Mouse (Mus musculus) forebrain, embryonic 13.5 days (tissue): ENCODE measurements around the gene Bag5. TPM values are rescaled to one million over a fixed set of nuclear protein-coding genes. Genes with fewer than 3 reads are reported as not detected.
A peak's percentile ranks its signal among the peaks of the same experiment; 100 is the strongest.

Experiments
- ATAC-seq: fragments of 200-750 bp; cut with Nextera tagmentation; 2 replicates; pipeline ENCODE4 v1.8.0; 2017
- H3K27ac ChIP-seq: fragments of 300-500 bp; sonication (generic); 2 replicates; pipeline ENCODE4 v1.5.1; 2015; ENCODE audit warnings: inconsistent platforms, mild to moderate bottlenecking, moderate library complexity
- H3K27me3 ChIP-seq: fragments of 300-500 bp; sonication (generic); 2 replicates; pipeline ENCODE4 v1.6.1; 2015; ENCODE audit warnings: mild to moderate bottlenecking, inconsistent platforms
- H3K36me3 ChIP-seq: fragments of 300-500 bp; sonication (generic); 2 replicates; pipeline ENCODE4 v1.6.1; 2015; ENCODE audit warnings: mild to moderate bottlenecking, inconsistent platforms; ENCODE audit not compliant: poor library complexity, severe bottlenecking
- H3K4me1 ChIP-seq: fragments of 300-500 bp; sonication (generic); 2 replicates; pipeline ENCODE4 v1.6.1; 2015; ENCODE audit warnings: inconsistent platforms
- H3K4me2 ChIP-seq: fragments of 300-500 bp; sonication (generic); 2 replicates; pipeline ENCODE4 v1.6.1; 2015; ENCODE audit warnings: inconsistent platforms, mild to moderate bottlenecking, moderate library complexity
- H3K4me3 ChIP-seq: fragments of 300-500 bp; sonication (generic); 2 replicates; pipeline ENCODE4 v1.5.1; 2015; ENCODE audit warnings: mild to moderate bottlenecking, inconsistent platforms
- H3K9ac ChIP-seq: fragments of 300-500 bp; sonication (generic); 2 replicates; pipeline ENCODE4 v1.6.1; 2015; ENCODE audit warnings: mild to moderate bottlenecking, inconsistent platforms
- H3K9me3 ChIP-seq: fragments of 300-500 bp; sonication (generic); replicated peaks from 2 replicates; pipeline ENCODE4 v1.6.1; 2016; ENCODE audit warnings: inconsistent platforms
- WGBS: fragments of 180-500 bp; shearing (Covaris S2); methylation state at CpG from one replicate; pipeline ENCODE4 v1.1.7; 2015; 5-methylcytosine and 5-hydroxymethylcytosine counted together
- polyA plus RNA-seq: library from polyadenylated mRNA; unstranded; fragments of >200 nt; fragmentation: Nextera tagmentation; extraction: Ambion mirVana; gene quantifications from 2 replicates; pipeline ENCODE4 v1.2.1, GENCODE M21; 2015

Gene Bag5
- polyA plus RNA-seq, 1 experiment from 2014 or later, result 62.1 TPM

- WGBS, result 58% methylated on average over 7 of the region's 7 CpGs
Observed at GRCm38 (mm10) chr12:111678997-111679396, 34.1 kb downstream of the Bag5 start.

GRCm38 (mm10) chr12:111678670-111678933 is 34.5 kb downstream of the Bag5 start:
- 5% methylated on average over 13 of the region's 13 CpGs for WGBS
- ATAC-seq, result no peak

More at GRCm38 (mm10) chr12:111678997-111679396, 34.1 kb downstream of the Bag5 start:
- H3K36me3 ChIP-seq, result peaks cover 37% of the 10 kb centered on the region
- H3K4me3 ChIP-seq, result peak overlapping the region; percentile 90
- no peaks in the 10 kb centered on the region for H3K9me3 ChIP-seq
- peak overlapping the region; percentile 98 for H3K4me2 ChIP-seq
- peak overlapping the region; percentile 80 for H3K9ac ChIP-seq
- no peak for ATAC-seq
- peaks cover 23% of the 10 kb centered on the region for H3K4me1 ChIP-seq
- no peak overlapping the region for H3K27ac ChIP-seq
- peaks cover 2% of the 10 kb centered on the region for H3K27me3 ChIP-seq

GRCm38 (mm10) chr12:111677882-111678669 is 35.0 kb downstream of the Bag5 start, which contains the start of gene Trmt61a:
Trmt61a (plus strand) TSS chr12:111678105.
- H3K9ac ChIP-seq, result peak within 1 kb of the TSS; percentile 80
- H3K9me3 ChIP-seq, result no peaks in the 10 kb centered on the region
- H3K27ac ChIP-seq, result peak within 1 kb of the TSS; percentile 93
- peak; percentile 88 for ATAC-seq
- H3K4me3 ChIP-seq, result peak within 1 kb of the TSS; percentile 90
- H3K4me2 ChIP-seq, result peak within 1 kb of the TSS; percentile 98
- H3K27me3 ChIP-seq, result peaks cover 8% of the 10 kb centered on the region
- peaks cover 23% of the 10 kb centered on the region for H3K4me1 ChIP-seq
- peaks cover 28% of the 10 kb centered on the region for H3K36me3 ChIP-seq
- WGBS, result under 1% methylated on average over 51 of the region's 51 CpGs

More at GRCm38 (mm10) chr12:111678670-111678933, 34.5 kb downstream of the Bag5 start:
- H3K4me3 ChIP-seq, result peak overlapping the region; percentile 90
- peak overlapping the region; percentile 98 for H3K4me2 ChIP-seq
- peaks cover 33% of the 10 kb centered on the region for H3K36me3 ChIP-seq
- peak overlapping the region; percentile 80 for H3K9ac ChIP-seq
- H3K27me3 ChIP-seq, result peaks cover 6% of the 10 kb centered on the region
- peaks cover 23% of the 10 kb centered on the region for H3K4me1 ChIP-seq
- H3K9me3 ChIP-seq, result no peaks in the 10 kb centered on the region
- no peak overlapping the region for H3K27ac ChIP-seq

GRCm38 (mm10) chr12:111677421-111677820 is 35.6 kb downstream of the Bag5 start:
- peak overlapping the region; percentile 98 for H3K4me2 ChIP-seq
- peak overlapping the region; percentile 90 for H3K4me3 ChIP-seq
- peaks cover 8% of the 10 kb centered on the region for H3K27me3 ChIP-seq
- WGBS, result 16% methylated on average over 5 of the region's 5 CpGs
- H3K9me3 ChIP-seq, result no peaks in the 10 kb centered on the region
- H3K9ac ChIP-seq, result peak overlapping the region; percentile 80
- peaks cover 21% of the 10 kb centered on the region for H3K36me3 ChIP-seq
- H3K4me1 ChIP-seq, result peaks cover 29% of the 10 kb centered on the region
- peak overlapping the region; percentile 93 for H3K27ac ChIP-seq
- peak; percentile 26 for ATAC-seq

- H3K9ac ChIP-seq, result no peak overlapping the region
- 85% methylated on average over 6 of the region's 6 CpGs for WGBS
- H3K4me2 ChIP-seq, result no peak overlapping the region
- peaks cover 30% of the 10 kb centered on the region for H3K4me1 ChIP-seq
- H3K4me3 ChIP-seq, result no peak overlapping the region
- peaks cover 8% of the 10 kb centered on the region for H3K27me3 ChIP-seq
- H3K36me3 ChIP-seq, result peaks cover 10% of the 10 kb centered on the region
- H3K9me3 ChIP-seq, result no peaks in the 10 kb centered on the region
- no peak for ATAC-seq
- H3K27ac ChIP-seq, result no peak overlapping the region
Observed at GRCm38 (mm10) chr12:111675797-111676580, 37.1 kb downstream of the Bag5 start.

- Histone ChIP-seq H3K27ac (no peak overlapping the region), H3K4me1 (peaks cover 41% of the 10 kb centered on the region), H3K4me3 (no peak overlapping the region), H3K4me2 (no peak overlapping the region), H3K27me3 (peaks cover 8% of the 10 kb centered on the region), H3K9me3 (no peaks in the 10 kb centered on the region), H3K36me3 (peaks cover 12% of the 10 kb centered on the region), H3K9ac (no peak overlapping the region)
- no peak for ATAC-seq
- WGBS, result 67% methylated on average over 2 of the region's 2 CpGs
Observed at GRCm38 (mm10) chr12:111674850-111675486, 38.1 kb downstream of the Bag5 start.

- no peaks in the 10 kb centered on the region for H3K9me3 ChIP-seq
- WGBS, result 6% methylated on average over 12 of the region's 12 CpGs
- peak overlapping the region; percentile 97 for H3K4me3 ChIP-seq
- H3K27me3 ChIP-seq, result peaks cover 8% of the 10 kb centered on the region
- H3K4me2 ChIP-seq, result peak overlapping the region; percentile 99
- ATAC-seq, result no peak
- peaks cover 26% of the 10 kb centered on the region for H3K36me3 ChIP-seq
- peak overlapping the region; percentile 92 for H3K27ac ChIP-seq
- H3K9ac ChIP-seq, result peak overlapping the region; percentile 100
- H3K4me1 ChIP-seq, result peaks cover 40% of the 10 kb centered on the region
Observed at GRCm38 (mm10) chr12:111672581-111672980, 40.5 kb downstream of the Bag5 start.

- Histone ChIP-seq H3K4me3 (peak within 1 kb of the TSS; percentile 97), H3K27me3 (peaks cover 8% of the 10 kb centered on the region), H3K9me3 (no peaks in the 10 kb centered on the region), H3K4me2 (peak within 1 kb of the TSS; percentile 99), H3K4me1 (peaks cover 36% of the 10 kb centered on the region), H3K27ac (peak within 1 kb of the TSS; percentile 92), H3K36me3 (peaks cover 26% of the 10 kb centered on the region), H3K9ac (peak within 1 kb of the TSS; percentile 100)
- WGBS, result under 1% methylated on average over 31 of the region's 31 CpGs
- peak; percentile 90 for ATAC-seq
Observed at GRCm38 (mm10) chr12:111672176-111672575, 40.9 kb downstream of the Bag5 start, which contains the start of gene Ckb. Ckb (minus strand) TSS chr12:111672338.

GRCm38 (mm10) chr12:111671431-111671902 is 41.6 kb downstream of the Bag5 start:
- under 1% methylated on average over 34 of the region's 34 CpGs for WGBS
- H3K9ac ChIP-seq, result peak overlapping the region; percentile 100
- peak; percentile 69 for ATAC-seq
- peaks cover 34% of the 10 kb centered on the region for H3K4me1 ChIP-seq
- no peaks in the 10 kb centered on the region for H3K9me3 ChIP-seq
- peak overlapping the region; percentile 92 for H3K27ac ChIP-seq
- peak overlapping the region; percentile 99 for H3K4me2 ChIP-seq
- H3K27me3 ChIP-seq, result peaks cover 8% of the 10 kb centered on the region
- H3K36me3 ChIP-seq, result peaks cover 26% of the 10 kb centered on the region
- peak overlapping the region; percentile 97 for H3K4me3 ChIP-seq

- Histone ChIP-seq H3K27ac (peak overlapping the region; percentile 92), H3K36me3 (peaks cover 26% of the 10 kb centered on the region), H3K4me2 (peak overlapping the region; percentile 99), H3K27me3 (peaks cover 8% of the 10 kb centered on the region), H3K9ac (peak overlapping the region; percentile 100), H3K4me3 (peak overlapping the region; percentile 97), H3K9me3 (no peaks in the 10 kb centered on the region), H3K4me1 (peaks cover 34% of the 10 kb centered on the region)
- 0% methylated on average over 35 of the region's 35 CpGs for WGBS
- ATAC-seq, result peak; percentile 1; the same call in 1 of the 2 replicates
Observed at GRCm38 (mm10) chr12:111670976-111671375, 42.1 kb downstream of the Bag5 start.

GRCm38 (mm10) chr12:111670371-111670971 is 42.6 kb downstream of the Bag5 start:
- Histone ChIP-seq H3K4me2 (peak overlapping the region; percentile 99), H3K9ac (peak overlapping the region; percentile 100), H3K27me3 (peaks cover 8% of the 10 kb centered on the region), H3K9me3 (no peaks in the 10 kb centered on the region), H3K4me3 (peak overlapping the region; percentile 97), H3K4me1 (peaks cover 34% of the 10 kb centered on the region), H3K27ac (peak overlapping the region; percentile 92), H3K36me3 (peaks cover 31% of the 10 kb centered on the region)
- 1% methylated on average over 28 of the region's 29 CpGs for WGBS
- ATAC-seq, result no peak
